Mouse (Mus musculus) T-helper 2 cell (primary cell): Measurements from ENCODE around the gene Gm49383.

Experiments used
- in situ Hi-C: fragments of 300-600 bp; cut with MboI, MseI; formaldehyde crosslinking; loops from one replicate; pipeline ENCODE4 v1.15.1; 2025; ENCODE audit warnings: high pct_unique_total_duplicates

Gm49383 gene

GRCm38 (mm10) chr12:69196444-69197377 is at the start of gene Gm49383:
Gene Gm49383 (minus strand): TSS chr12:69197104.
- in situ Hi-C loops: no loop called here

DNA sequence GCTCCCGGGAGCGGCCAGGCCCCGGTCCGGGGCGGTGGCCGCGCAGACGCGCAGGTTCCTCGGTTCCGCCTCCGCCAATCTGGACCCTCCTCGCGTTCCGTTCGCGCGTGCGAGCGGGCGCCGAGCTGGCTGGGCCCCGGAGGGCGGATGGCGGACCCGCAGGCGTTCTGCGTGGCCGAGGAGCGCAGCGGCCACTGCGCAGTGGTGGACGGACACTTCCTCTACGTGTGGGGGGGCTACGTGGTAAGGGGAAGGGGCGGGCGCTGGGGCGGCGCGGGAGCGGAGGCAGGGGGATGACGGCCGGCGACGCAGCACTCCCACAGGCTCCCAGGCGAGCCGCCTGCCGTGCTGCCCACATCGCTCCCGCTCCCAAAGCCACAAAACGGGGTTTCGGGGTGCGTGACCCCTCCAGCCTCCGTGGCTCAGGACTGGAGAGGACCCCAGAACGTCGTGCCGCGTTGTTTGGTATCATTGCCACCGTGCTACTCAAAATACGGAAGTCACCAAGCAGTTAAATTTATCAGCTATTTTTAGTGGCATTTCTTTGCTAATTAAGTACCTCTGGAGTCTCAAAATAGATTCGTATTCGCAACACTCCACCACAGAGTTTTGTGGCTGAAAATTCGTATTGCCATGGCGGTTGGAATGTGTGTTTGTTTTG is 45.0 kb upstream of the Gm49383 start:
- in situ Hi-C loops: loop anchor here (25.0 kb wide), 1 partner anchor 895 kb away; no protein-coding TSS in a partner anchor

DNA sequence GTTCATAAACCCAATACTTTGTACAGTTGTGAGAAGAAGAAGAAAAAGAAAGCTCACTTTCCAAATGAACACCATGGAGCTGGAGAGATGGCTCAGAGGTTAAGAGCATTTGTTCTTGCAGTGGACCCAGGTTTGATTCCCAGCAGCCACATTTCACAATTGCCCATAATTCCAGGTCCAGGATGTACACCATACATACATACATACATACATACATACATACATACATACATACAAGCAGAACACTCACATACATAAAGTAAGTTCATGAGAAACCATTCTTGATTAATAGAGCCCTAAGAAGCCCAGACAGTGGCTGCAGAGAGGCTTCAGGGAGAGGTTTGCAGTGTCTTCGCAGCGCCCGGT is 44.5 kb upstream of the Gm49383 start:
- in situ Hi-C loops: loop anchor here (25.0 kb wide), 1 partner anchor 896 kb away; no protein-coding TSS in a partner anchor

DNA sequence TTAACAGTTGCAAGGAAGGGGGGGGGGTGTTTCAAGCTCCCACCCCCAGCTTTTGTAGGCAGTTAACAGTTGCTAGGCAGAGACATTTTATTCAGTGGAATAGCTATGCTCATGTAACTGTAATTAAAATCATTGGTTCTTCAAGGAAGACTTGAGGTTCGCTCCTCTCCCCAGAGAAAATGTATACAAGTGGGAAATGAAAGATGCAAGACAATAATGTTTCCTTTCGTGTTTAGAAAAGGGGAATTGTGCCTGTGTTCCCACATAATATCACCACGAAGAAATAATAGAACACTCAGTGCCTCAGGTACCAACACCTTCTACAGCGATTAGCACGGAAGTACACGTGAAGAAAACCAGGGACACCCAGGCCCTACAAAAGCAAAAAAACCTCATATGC is 44.0 kb upstream of the Gm49383 start, which contains the start of gene Klhdc1:
Gene Klhdc1, plus strand, starts transcription at position 301 of the 400 bp plus-strand sequence.
- in situ Hi-C loops: loop anchor here (25.0 kb wide), 1 partner anchor 896 kb away; no protein-coding TSS in a partner anchor

- in situ Hi-C loops: loop anchor here (25.0 kb wide), 1 partner anchor 899 kb away; no protein-coding TSS in a partner anchor
Observed at GRCm38 (mm10) chr12:69238284-69238683, 41.4 kb upstream of the Gm49383 start.

DNA sequence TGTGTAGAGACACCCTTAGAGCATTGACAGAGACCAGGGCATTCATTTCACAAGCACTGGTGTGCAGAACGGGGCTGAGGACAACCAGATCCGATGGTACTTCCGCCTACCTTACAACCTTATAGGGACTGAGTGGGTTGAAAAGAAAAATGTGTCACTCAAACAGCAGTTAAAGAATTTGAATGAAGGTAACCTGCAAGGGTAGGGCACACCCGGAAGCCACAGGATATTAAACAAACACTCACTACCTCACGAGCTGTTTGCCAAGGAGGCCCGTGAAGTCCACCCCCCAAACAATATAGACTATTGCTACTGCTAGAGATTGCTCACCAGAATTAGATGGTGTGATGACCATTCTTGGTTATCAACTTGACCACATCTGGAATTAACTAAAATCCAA is 38.9 kb upstream of the Gm49383 start:
- in situ Hi-C loops: loop anchor here (25.0 kb wide), 1 partner anchor 902 kb away; no protein-coding TSS in a partner anchor

GRCm38 (mm10) chr12:69229251-69229650 is 32.3 kb upstream of the Gm49383 start:
- in situ Hi-C loops: loop anchor here (25.0 kb wide), 1 partner anchor 908 kb away; no protein-coding TSS in a partner anchor

DNA sequence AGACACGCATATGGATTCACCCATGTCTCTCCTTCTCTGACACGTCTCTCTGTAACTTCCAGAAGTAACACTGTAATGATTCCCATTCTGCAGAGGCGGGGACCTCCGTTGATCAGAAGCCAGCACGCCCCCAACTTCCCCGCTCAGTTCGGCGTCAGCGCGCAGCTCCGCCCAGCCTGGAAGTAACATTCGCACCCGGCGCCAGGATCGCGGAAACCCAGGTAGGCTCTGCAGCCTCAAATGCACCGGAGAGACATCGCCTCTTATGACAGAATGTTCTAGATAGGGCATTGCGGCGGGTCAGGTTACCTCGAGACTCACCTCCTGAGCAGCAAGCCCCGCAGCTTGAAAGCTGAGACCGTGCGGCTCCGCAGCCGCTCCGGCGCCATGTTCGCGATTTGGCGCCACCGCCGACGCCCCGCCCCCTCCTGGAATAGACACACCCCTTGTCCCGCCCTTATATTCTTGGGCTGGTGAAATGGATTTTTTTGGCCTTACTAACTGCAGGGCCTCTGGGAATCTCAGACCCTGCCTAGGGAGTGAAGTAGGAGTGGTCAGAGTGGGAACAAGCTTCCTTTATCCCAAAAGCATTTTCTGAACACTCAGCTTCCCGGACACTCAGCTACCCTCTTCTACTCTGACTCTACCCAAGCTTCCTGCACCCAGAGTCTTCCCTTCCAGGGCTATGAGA is 31.0 kb upstream of the Gm49383 start, which contains the start of gene Pole2:
Gene Pole2, minus strand, starts transcription at position 420 of the 691 bp plus-strand sequence.
- in situ Hi-C loops: loop anchor here (25.0 kb wide), 1 partner anchor 909 kb away; no protein-coding TSS in a partner anchor

DNA sequence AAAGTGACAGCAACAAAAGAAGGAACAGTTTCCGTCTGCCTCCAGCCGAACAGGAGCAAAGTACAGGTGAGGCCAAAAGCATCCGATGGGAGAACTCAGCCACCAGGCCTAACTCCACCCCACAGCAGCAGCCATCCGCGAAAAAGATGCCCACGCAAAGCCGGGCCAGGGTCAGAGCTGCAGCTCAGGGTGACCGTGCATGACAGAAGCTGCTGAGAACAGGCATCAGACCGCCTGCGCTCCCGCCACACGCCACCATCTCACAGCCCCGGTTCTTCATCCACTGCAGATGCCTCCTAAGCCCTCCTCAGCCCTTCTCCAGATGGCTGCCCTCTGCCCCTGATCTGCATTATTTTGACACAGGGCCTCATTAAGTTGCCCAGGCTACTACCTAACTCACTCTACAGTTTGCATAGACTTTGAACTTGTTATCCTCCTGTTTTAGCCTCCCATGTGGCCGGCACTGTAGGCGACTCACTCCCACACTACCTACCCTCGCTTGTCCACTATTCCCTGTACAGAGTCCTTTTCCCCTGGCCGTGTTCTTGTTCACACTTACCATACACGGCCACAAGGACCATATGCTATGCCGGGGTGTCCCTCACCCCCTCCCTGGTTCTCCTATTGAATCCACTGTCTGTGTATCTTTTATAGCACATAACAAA is 23.8 kb upstream of the Gm49383 start:
- in situ Hi-C loops: no loop called here

GRCm38 (mm10) chr12:69216587-69216986 is 19.7 kb upstream of the Gm49383 start:
- in situ Hi-C loops: loop anchor here (5.0 kb wide), 2 partner anchors 121 to 381 kb away; no protein-coding TSS in a partner anchor

GRCm38 (mm10) chr12:69215000-69215785 is 18.3 kb upstream of the Gm49383 start:
- in situ Hi-C loops: loop anchor here (5.0 kb wide), 3 partner anchors 122 to 482 kb away; no protein-coding TSS in a partner anchor

- in situ Hi-C loops: loop anchor here (5.0 kb wide), 1 partner anchor 483 kb away; no protein-coding TSS in a partner anchor
Observed at GRCm38 (mm10) chr12:69214393-69214792, 17.5 kb upstream of the Gm49383 start.

DNA sequence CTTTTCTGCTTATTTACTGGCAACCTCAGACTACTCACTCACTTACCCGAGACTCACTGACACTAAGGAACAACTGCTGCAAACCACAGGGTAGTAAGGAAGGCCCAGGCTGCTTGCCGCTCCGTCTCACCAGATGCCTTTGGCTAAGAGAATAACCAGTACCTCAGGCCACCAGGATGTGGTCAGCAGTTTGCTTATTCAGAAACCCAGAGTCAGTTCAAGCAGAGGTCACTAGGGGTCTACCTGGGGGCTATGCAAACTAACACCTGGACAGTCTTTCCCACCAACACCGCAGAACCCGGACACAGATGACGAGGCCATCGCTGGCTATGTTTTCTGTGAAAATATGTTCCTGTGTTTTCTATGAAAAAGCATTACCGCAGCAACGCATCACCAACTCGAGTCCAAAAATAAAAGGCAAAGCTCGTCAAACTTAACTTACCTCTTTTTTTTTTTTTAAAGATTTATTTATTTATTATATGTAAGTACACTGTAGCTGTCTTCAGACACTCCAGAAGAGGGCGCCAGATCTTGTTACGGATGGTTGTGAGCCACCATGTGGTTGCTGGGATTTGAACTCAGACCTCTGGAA is 16.4 kb upstream of the Gm49383 start:
- in situ Hi-C loops: loop anchor here (5.0 kb wide), 1 partner anchor 484 kb away; no protein-coding TSS in a partner anchor

DNA sequence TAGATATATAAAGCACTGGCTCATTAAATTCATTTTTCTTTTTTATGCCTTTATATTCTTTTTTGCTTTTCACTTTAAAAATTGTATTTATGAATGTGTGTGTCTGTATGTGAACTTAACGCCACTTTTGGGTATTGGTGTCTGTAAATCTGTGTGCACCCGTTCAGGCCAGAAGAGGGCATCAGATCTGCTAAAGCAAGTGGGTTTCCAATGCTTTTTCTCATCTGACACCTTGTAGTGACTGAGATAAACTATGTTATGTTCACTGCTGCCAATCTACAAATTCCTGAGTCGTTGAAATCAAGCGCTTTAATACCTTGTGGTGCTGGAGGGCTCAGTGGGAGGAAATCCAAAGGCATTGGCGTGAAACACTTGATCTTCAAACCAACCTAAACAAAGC is 14.2 kb upstream of the Gm49383 start:
- in situ Hi-C loops: loop anchor here (5.0 kb wide), 1 partner anchor 486 kb away; no protein-coding TSS in a partner anchor

DNA sequence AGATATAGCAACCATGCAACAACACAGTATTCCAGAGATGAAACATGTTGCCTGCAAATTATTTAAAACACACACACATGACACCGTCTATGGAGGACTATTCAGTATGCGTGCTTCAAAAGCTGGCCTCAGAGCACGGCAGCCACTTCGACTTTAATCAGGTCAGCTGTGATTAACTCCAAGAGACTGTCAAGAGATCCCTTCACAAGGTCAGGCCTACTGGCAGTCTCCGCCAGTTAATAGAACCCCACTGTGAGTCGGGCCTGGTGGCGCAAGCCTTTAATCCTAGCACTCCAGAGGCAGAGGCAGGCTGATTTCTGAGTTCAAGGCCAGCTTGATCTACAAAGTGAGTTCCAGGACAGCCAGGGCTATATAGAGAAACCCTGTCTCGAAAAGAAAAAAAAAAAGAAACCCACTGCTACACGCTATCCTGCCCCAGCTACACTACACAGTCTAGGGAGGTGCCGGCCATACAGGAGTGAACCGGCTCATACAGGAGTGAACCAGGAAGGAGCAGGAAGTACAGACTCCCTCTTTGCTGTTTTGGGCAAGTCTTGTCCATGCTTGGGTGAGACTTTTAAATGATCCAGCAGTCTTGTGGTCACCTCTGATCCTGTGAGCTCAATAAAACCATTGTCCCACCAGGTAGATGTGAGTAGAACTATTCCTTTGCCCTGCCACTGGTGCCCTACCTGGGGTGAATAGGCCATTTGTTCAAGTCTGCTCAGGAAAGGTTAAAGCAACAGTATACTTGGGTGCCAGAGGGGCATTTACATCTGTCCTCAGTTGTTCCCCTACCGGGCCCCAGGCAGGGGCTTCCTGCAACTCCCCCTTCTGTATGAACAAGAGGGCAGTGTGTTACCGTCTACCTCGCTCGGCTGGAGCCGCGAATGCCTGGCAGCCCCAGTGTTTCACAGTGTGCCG is 13.4 kb upstream of the Gm49383 start:
- in situ Hi-C loops: loop anchor here (5.0 kb wide), 1 partner anchor 487 kb away; no protein-coding TSS in a partner anchor

- in situ Hi-C loops: loop anchor here (5.0 kb wide), 1 partner anchor 89 kb away; the partner anchor contains the start of gene Klhdc2
Observed at GRCm38 (mm10) chr12:69208520-69208919, 11.6 kb upstream of the Gm49383 start.

- in situ Hi-C loops: loop anchor here (5.0 kb wide), 1 partner anchor 89 kb away; the partner anchor contains the start of gene Klhdc2
Observed at GRCm38 (mm10) chr12:69207926-69208325, 11.0 kb upstream of the Gm49383 start.

- in situ Hi-C loops: loop anchor here (5.0 kb wide), 1 partner anchor 90 kb away; the partner anchor contains the start of gene Klhdc2
Observed at GRCm38 (mm10) chr12:69207396-69207795, 10.5 kb upstream of the Gm49383 start.
